Mouse (Mus musculus): Measurements from ENCODE around the gene 1700029P11Rik.

The 1700029P11Rik gene

GRCm38 (mm10) chr15:82014745-82015391, 34.5 kb downstream of the 1700029P11Rik start:
- DNase-seq (ENCODE audit: low spot score) = no peak

GRCm38 (mm10) chr15:82015392-82016100, 35.2 kb downstream of the 1700029P11Rik start:
- peak; percentile 38 for DNase-seq (ENCODE audit: low spot score)

GRCm38 (mm10) chr15:82016101-82016808, 35.9 kb downstream of the 1700029P11Rik start:
- DNase-seq (ENCODE audit: low spot score) = peak; percentile 99

- DNase-seq (ENCODE audit: low spot score) = no peak
Measured at GRCm38 (mm10) chr15:82016830-82017229, 36.5 kb downstream of the 1700029P11Rik start.

GRCm38 (mm10) chr15:82017461-82017860, 37.1 kb downstream of the 1700029P11Rik start:
- DNase-seq (ENCODE audit: low spot score) = no peak

- no peak for DNase-seq (ENCODE audit: low spot score)
Measured at GRCm38 (mm10) chr15:82019288-82019687, 38.9 kb downstream of the 1700029P11Rik start.

GRCm38 (mm10) chr15:82022535-82023088, 42.3 kb downstream of the 1700029P11Rik start:
- DNase-seq (ENCODE audit: low spot score) = peak; percentile 25

GRCm38 (mm10) chr15:82023965-82024635, 43.8 kb downstream of the 1700029P11Rik start:
- DNase-seq (ENCODE audit: low spot score) = no peak

GRCm38 (mm10) chr15:82027276-82027675, 46.9 kb downstream of the 1700029P11Rik start:
- no peak for DNase-seq (ENCODE audit: low spot score)

- no peak for DNase-seq (ENCODE audit: low spot score)
Measured at GRCm38 (mm10) chr15:82027726-82028125, 47.4 kb downstream of the 1700029P11Rik start.

Measured in ovary, postnatal 36 days (tissue).